Mouse (Mus musculus) embryonic facial prominence, embryonic 11.5 days (tissue): ENCODE results near the gene Ano6. TPM values are rescaled to one million over a fixed set of nuclear protein-coding genes. Genes with fewer than 3 reads are reported as not detected.

Experiments
- ATAC-seq: fragments of 200-750 bp; cut with Nextera tagmentation; replicated peaks from 2 replicates; pipeline ENCODE4 v1.8.0; 2017; ENCODE audit warnings: low read depth; ENCODE audit not compliant: insufficient number of reproducible peaks, low FRiP score, low TSS enrichment
- DNase-seq: peaks from one replicate; pipeline ENCODE4 v3.0.0-alpha.2; 2015; ENCODE audit warnings: low spot score
- H3K27ac ChIP-seq: fragments of 300-500 bp; sonication (generic); replicated peaks from 2 replicates; pipeline ENCODE4 v1.5.1; 2014; ENCODE audit warnings: mild to moderate bottlenecking, low read depth, low read length, control low read depth
- H3K27me3 ChIP-seq: fragments of 300-500 bp; sonication (generic); 2 replicates; pipeline ENCODE4 v1.6.1; 2014; ENCODE audit warnings: mild to moderate bottlenecking, low read length, moderate library complexity, mixed read lengths; ENCODE audit not compliant: control insufficient read depth, insufficient read depth
- H3K36me3 ChIP-seq: fragments of 300-500 bp; sonication (generic); replicated peaks from 2 replicates; pipeline ENCODE4 v1.6.1; 2014; ENCODE audit warnings: low read depth, mild to moderate bottlenecking, low read length, moderate library complexity, mixed read lengths; ENCODE audit not compliant: control insufficient read depth, insufficient read depth
- H3K4me1 ChIP-seq: fragments of 300-500 bp; sonication (generic); 2 replicates; pipeline ENCODE4 v1.6.1; 2014; ENCODE audit warnings: low read length, mixed read lengths; ENCODE audit not compliant: control insufficient read depth, insufficient read depth
- H3K4me2 ChIP-seq: fragments of 300-500 bp; sonication (generic); 2 replicates; pipeline ENCODE4 v1.6.1; 2014; ENCODE audit warnings: low read depth, mild to moderate bottlenecking, control low read depth, low read length, moderate library complexity
- H3K4me3 ChIP-seq: fragments of 300-500 bp; sonication (generic); 2 replicates; pipeline ENCODE4 v1.5.1; 2014; ENCODE audit warnings: low read depth, low read length, control low read depth
- H3K9ac ChIP-seq: fragments of 300-500 bp; sonication (generic); replicated peaks from 2 replicates; pipeline ENCODE4 v1.6.1; 2014; ENCODE audit warnings: mild to moderate bottlenecking, control low read depth, low read length
- H3K9me3 ChIP-seq: fragments of 300-500 bp; sonication (generic); replicated peaks from 2 replicates; pipeline ENCODE4 v1.6.1; 2016; ENCODE audit warnings: mild to moderate bottlenecking, low read length, inconsistent platforms, mixed read lengths; ENCODE audit not compliant: control insufficient read depth
- WGBS: fragments of 180-500 bp; shearing (Covaris S2); extraction: QIAGEN DNeasy Blood & Tissue Kit; methylation state at CpG from one replicate; pipeline ENCODE4 v1.1.7; 2014; 5-methylcytosine and 5-hydroxymethylcytosine counted together
- polyA plus RNA-seq: library from polyadenylated mRNA; unstranded; fragments of >200 nt; fragmentation: Nextera tagmentation; extraction: Ambion mirVana; gene quantifications from 2 replicates; pipeline ENCODE4 v1.2.1, GENCODE M21; 2014

The Ano6 gene
- polyA plus RNA-seq, 1 experiment from 2014 or later, result 43.9 TPM

- no peaks in the 10 kb centered on the region for H3K9me3 ChIP-seq
- no peaks in the 10 kb centered on the region for H3K36me3 ChIP-seq
- WGBS, result 79% methylated on average over 8 of the region's 8 CpGs
- no peak for ATAC-seq
- no peak for DNase-seq
- no peaks in the 10 kb centered on the region for H3K27me3 ChIP-seq
- no peaks in the 10 kb centered on the region for H3K4me1 ChIP-seq
- no peak overlapping the region for H3K9ac ChIP-seq
- no peak overlapping the region for H3K4me2 ChIP-seq
- H3K4me3 ChIP-seq, result no peak overlapping the region
- H3K27ac ChIP-seq, result no peak overlapping the region
Observed at GRCm38 (mm10) chr15:95977169-95977938, 186.7 kb downstream of the Ano6 start.

GRCm38 (mm10) chr15:95977939-95978252 is 187.3 kb downstream of the Ano6 start:
- Histone ChIP-seq H3K27ac (no peak overlapping the region), H3K9ac (no peak overlapping the region), H3K9me3 (no peaks in the 10 kb centered on the region), H3K36me3 (no peaks in the 10 kb centered on the region), H3K27me3 (no peaks in the 10 kb centered on the region), H3K4me2 (no peak overlapping the region), H3K4me1 (no peaks in the 10 kb centered on the region), H3K4me3 (no peak overlapping the region)
- WGBS, result 84% methylated on average over 3 of the region's 3 CpGs
- ATAC-seq (no peak), DNase-seq (no peak)

DNA sequence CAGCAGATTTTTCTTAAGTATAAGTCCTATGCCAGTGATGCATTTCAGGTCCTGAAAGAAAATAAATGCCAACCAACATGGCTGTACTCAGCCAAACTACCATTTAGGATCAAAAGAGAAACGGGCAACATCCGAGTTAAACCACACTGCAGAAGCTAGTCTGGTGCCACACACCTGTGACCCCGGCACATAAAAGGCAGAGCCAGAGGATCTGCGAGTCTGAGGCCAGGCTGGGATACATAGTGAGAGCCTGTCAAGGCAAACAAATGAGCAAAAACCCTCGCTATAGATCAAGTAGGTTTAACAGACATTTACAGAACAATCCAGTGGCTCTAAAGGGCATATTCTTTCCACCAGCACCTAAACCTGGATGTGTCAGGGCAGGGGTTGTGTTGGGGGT is 190.0 kb downstream of the Ano6 start:
- ATAC-seq, result no peak
- WGBS, result 63% methylated on average over 5 of the region's 5 CpGs

DNA sequence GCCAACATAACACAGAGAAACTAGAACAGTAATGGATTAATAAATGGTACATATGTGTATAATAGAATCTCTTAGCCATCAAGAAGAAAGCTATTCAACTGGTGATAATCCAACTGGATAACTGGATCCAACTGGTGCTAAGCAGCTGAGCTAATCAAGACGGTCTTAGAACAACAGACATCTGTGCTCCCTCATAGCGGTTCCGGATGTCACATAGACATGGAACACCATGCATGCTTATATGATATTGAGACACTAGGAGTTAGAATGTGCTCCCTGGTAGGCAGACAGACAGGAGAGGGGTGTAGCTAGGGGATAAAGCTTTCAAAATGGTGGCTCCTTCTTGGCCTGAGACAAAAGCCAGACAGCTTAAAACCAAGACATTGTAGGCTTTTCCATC is 197.3 kb downstream of the Ano6 start:
- ATAC-seq, result no peak
- H3K4me2 ChIP-seq, result no peak overlapping the region
- H3K9me3 ChIP-seq, result no peaks in the 10 kb centered on the region
- H3K4me3 ChIP-seq, result no peak overlapping the region
- no peaks in the 10 kb centered on the region for H3K4me1 ChIP-seq
- H3K27ac ChIP-seq, result no peak overlapping the region
- no peak overlapping the region for H3K9ac ChIP-seq
- 90% methylated on average over 3 of the region's 3 CpGs for WGBS
- H3K27me3 ChIP-seq, result no peaks in the 10 kb centered on the region
- no peak for DNase-seq
- no peaks in the 10 kb centered on the region for H3K36me3 ChIP-seq

More for the DNA sequence above, 190.0 kb downstream of the Ano6 start:
- Histone ChIP-seq H3K9ac (no peak overlapping the region), H3K9me3 (no peaks in the 10 kb centered on the region), H3K4me2 (no peak overlapping the region), H3K4me3 (no peak overlapping the region), H3K27me3 (no peaks in the 10 kb centered on the region), H3K4me1 (no peaks in the 10 kb centered on the region), H3K27ac (no peak overlapping the region), H3K36me3 (no peaks in the 10 kb centered on the region)
- DNase-seq, result no peak

DNA sequence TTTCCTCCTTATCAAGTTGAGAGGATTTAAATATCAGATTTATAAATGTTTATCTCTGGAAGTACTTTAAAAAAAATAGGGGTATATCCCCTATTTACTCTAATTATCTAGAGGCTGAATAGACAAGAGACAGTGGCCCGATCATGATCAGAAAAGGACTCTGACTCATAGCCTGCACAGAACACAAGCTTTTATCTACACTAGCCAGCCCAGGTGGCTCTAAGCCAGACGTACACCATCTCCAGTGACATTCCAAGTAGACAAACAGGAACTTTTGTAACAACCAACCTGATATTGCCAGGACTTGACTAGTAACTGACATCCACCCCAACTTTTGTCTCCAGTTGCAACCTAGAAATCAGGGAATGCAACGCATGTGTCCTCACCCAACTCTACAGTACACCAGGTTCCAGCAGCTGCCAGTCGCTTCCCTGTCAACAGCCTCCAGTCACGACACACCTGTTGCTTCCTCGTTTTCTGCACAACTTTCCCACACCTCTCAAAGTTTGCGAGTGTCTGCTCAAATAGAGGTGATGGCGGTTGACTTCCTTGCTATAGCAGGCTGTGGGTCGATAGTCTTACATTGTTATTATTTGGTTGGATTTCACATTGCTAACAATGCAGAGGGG is 199.0 kb downstream of the Ano6 start:
- ATAC-seq (no peak), DNase-seq (no peak)
- no peak overlapping the region for H3K27ac ChIP-seq
- H3K4me1 ChIP-seq, result no peaks in the 10 kb centered on the region
- 90% methylated on average over 9 of the region's 9 CpGs for WGBS
- no peaks in the 10 kb centered on the region for H3K36me3 ChIP-seq
- H3K4me2 ChIP-seq, result no peak overlapping the region
- H3K27me3 ChIP-seq, result no peaks in the 10 kb centered on the region
- no peaks in the 10 kb centered on the region for H3K9me3 ChIP-seq
- no peak overlapping the region for H3K4me3 ChIP-seq
- no peak overlapping the region for H3K9ac ChIP-seq

GRCm38 (mm10) chr15:96002958-96003601 is 212.4 kb downstream of the Ano6 start:
- WGBS, result 74% methylated on average over 6 of the region's 6 CpGs
- Histone ChIP-seq H3K4me2 (no peak overlapping the region), H3K4me3 (no peak overlapping the region)

GRCm38 (mm10) chr15:96011640-96012390 is 221.2 kb downstream of the Ano6 start:
- peak; percentile 54 for DNase-seq

More at GRCm38 (mm10) chr15:96002958-96003601, 212.4 kb downstream of the Ano6 start:
- Histone ChIP-seq H3K4me1 (no peaks in the 10 kb centered on the region), H3K9me3 (no peaks in the 10 kb centered on the region), H3K27me3 (no peaks in the 10 kb centered on the region), H3K27ac (no peak overlapping the region), H3K36me3 (no peaks in the 10 kb centered on the region), H3K9ac (no peak overlapping the region)
- ATAC-seq (no peak), DNase-seq (no peak)

More at GRCm38 (mm10) chr15:96011640-96012390, 221.2 kb downstream of the Ano6 start:
- Histone ChIP-seq H3K4me3 (no peak overlapping the region), H3K27ac (peak overlapping the region; percentile 59), H3K9me3 (no peaks in the 10 kb centered on the region), H3K4me2 (no peak overlapping the region), H3K4me1 (no peaks in the 10 kb centered on the region), H3K9ac (no peak overlapping the region), H3K27me3 (no peaks in the 10 kb centered on the region), H3K36me3 (no peaks in the 10 kb centered on the region)
- WGBS, result 60% methylated on average over 16 of the region's 16 CpGs
- 0 out of 2 replicates have a peak, but pooled peaks have one; percentile 46 for ATAC-seq
